Mouse (Mus musculus): ENCODE measurements around the gene Ndufs3.

The Ndufs3 gene
- long read RNA-seq, experiment 1, transcript Ndufs3-201 (7 exons, 1,046 nt), result major isoform, 441 of 458 reads
- long read RNA-seq, experiment 1, partial matches to known transcripts, result 4 of 458 reads
- long read RNA-seq, experiment 1, other reads (novel, unspliced or antisense), result 11 of 458 reads
- long read RNA-seq, experiment 2, transcript Ndufs3-201 (7 exons, 1,046 nt), result major isoform, 449 of 471 reads
- long read RNA-seq, experiment 2, partial matches to known transcripts, result 4 of 471 reads
- long read RNA-seq, experiment 2, other reads (novel, unspliced or antisense), result 10 of 471 reads

GRCm38 (mm10) chr2:90904076-90904855 is at the start of gene Ndufs3, which contains the start of gene Kbtbd4:
Gene Ndufs3, minus strand, starts transcription at chr2:90904827.
Gene Kbtbd4, plus strand, starts transcription at chr2:90904740.
- intact Hi-C loops (cut with DNase I), result no loop called here

- intact Hi-C loops (cut with DNase I), result no loop called here
These were observed 48.8 kb upstream of the Ndufs3 start for GRCm38 (mm10) chr2:90953461-90953860.

GRCm38 (mm10) chr2:90950582-90951194 is 46.1 kb upstream of the Ndufs3 start:
- intact Hi-C loops (cut with DNase I), result no loop called here

- intact Hi-C loops (cut with DNase I), result no loop called here
These were observed 45.5 kb upstream of the Ndufs3 start for GRCm38 (mm10) chr2:90950149-90950548.

GRCm38 (mm10) chr2:90941744-90942143 is 37.1 kb upstream of the Ndufs3 start:
- intact Hi-C loops (cut with DNase I), result loop anchor here (10.0 kb wide), 1 partner anchor 123 kb away; no protein-coding TSS in a partner anchor

- intact Hi-C loops (cut with DNase I), result loop anchor here (10.0 kb wide), 1 partner anchor 124 kb away; no protein-coding TSS in a partner anchor
These were observed 35.9 kb upstream of the Ndufs3 start, which contains the start of gene Celf1 for GRCm38 (mm10) chr2:90940233-90941229. Gene Celf1, plus strand, starts transcription at chr2:90940382.

- intact Hi-C loops (cut with DNase I), result loop anchor here (10.0 kb wide), 1 partner anchor 125 kb away; no protein-coding TSS in a partner anchor
These were observed 35.1 kb upstream of the Ndufs3 start for GRCm38 (mm10) chr2:90939750-90940149.

GRCm38 (mm10) chr2:90938362-90938761 is 33.7 kb upstream of the Ndufs3 start:
- intact Hi-C loops (cut with DNase I), result no loop called here

- intact Hi-C loops (cut with DNase I), result no loop called here
These were observed 27.6 kb upstream of the Ndufs3 start for GRCm38 (mm10) chr2:90932273-90932672.

- intact Hi-C loops (cut with DNase I), result no loop called here
These were observed 27.2 kb upstream of the Ndufs3 start for GRCm38 (mm10) chr2:90931829-90932228.

- intact Hi-C loops (cut with DNase I), result no loop called here
These were observed 23.9 kb upstream of the Ndufs3 start for GRCm38 (mm10) chr2:90928566-90928965.

GRCm38 (mm10) chr2:90922636-90923035 is 18.0 kb upstream of the Ndufs3 start:
- intact Hi-C loops (cut with DNase I), result no loop called here

GRCm38 (mm10) chr2:90921178-90921577 is 16.6 kb upstream of the Ndufs3 start:
- intact Hi-C loops (cut with DNase I), result no loop called here

GRCm38 (mm10) chr2:90917999-90918698 is 13.5 kb upstream of the Ndufs3 start:
- intact Hi-C loops (cut with DNase I), result no loop called here

GRCm38 (mm10) chr2:90917233-90917998 is 12.8 kb upstream of the Ndufs3 start:
- intact Hi-C loops (cut with DNase I), result no loop called here

- intact Hi-C loops (cut with DNase I), result no loop called here
These were observed 12.1 kb upstream of the Ndufs3 start for GRCm38 (mm10) chr2:90916560-90917232.

GRCm38 (mm10) chr2:90915516-90915915 is 10.9 kb upstream of the Ndufs3 start:
- intact Hi-C loops (cut with DNase I), result no loop called here

GRCm38 (mm10) chr2:90913671-90914070 is 9.0 kb upstream of the Ndufs3 start:
- intact Hi-C loops (cut with DNase I), result no loop called here

GRCm38 (mm10) chr2:90911668-90912067 is 7.0 kb upstream of the Ndufs3 start:
- intact Hi-C loops (cut with DNase I), result no loop called here

Measured in adrenal gland (tissue).